Mouse (Mus musculus) bone marrow, adult 2 months (tissue): ENCODE results near the gene Fkbp4.

Source experiments
- CTCF ChIP-seq: fragments of 200-500 bp; IDR thresholded peaks from 2 replicates; pipeline ENCODE4 v1.5.1; 2011; ENCODE audit warnings: low read length, control low read depth; ENCODE audit not compliant: control insufficient read depth, insufficient read depth
- POLR2A ChIP-seq: fragments of 200-500 bp; IDR thresholded peaks from 2 replicates; pipeline ENCODE4 v1.6.1; 2011; ENCODE audit warnings: low read depth, mild to moderate bottlenecking, control low read depth, low read length, borderline replicate concordance; ENCODE audit not compliant: control insufficient read depth

GRCm38 (mm10) chr6:128381254-128381653 is 57.2 kb downstream of the Fkbp4 start:
- TF ChIP-seq CTCF (no peak), POLR2A (no peak)
